Comparison of ENCODE assay signal across 9 mouse cellular contexts in genomic region chrX:110814592-110815548, GRCm38 (mm10). TPM values are rescaled to one million over a fixed set of nuclear protein-coding genes. Genes with fewer than 3 reads are reported as not detected.
DNase-seq lines count a peak whose midpoint lies in the region; ATAC-seq lines count a peak whose summit lies in the region.
"Had no signal": no experiment of that assay in that cellular context is flagged by ENCODE, and none has a peak within 500 bp of the region (broad histone marks: within the 10 kb centered on the region; RNA-seq: fewer than 3 reads in every experiment).

No protein-coding gene starts in this region.

- 10% methylated on average over 52 of the region's 52 CpGs for WGBS in heart, embryonic 13.5 days
- WGBS in forebrain, embryonic 13.5 days, result 20% methylated on average over 52 of the region's 52 CpGs
- WGBS in liver, embryonic 16.5 days (ENCODE audit: insufficient replicate concordance), result 20% methylated on average over 52 of the region's 52 CpGs

- no peak for DNase-seq in heart, adult 9 months (ENCODE audit: low spot score in 2 of 2)
- peak; percentile 8 for DNase-seq in ES-CJ7 (ENCODE audit: low read depth, low spot score)
- DNase-seq in frontal cortex, adult 2 months (ENCODE audit: extremely low spot score in 1 of 2, low spot score in 1 of 2), result no peak
- no peak for DNase-seq in T-cell, adult 2 months (ENCODE audit: low spot score)

- no peaks in the 10 kb centered on the region for H3K9me3 ChIP-seq in heart, embryonic 13.5 days
- no peaks in the 10 kb centered on the region for H3K9me3 ChIP-seq in forebrain, embryonic 13.5 days (replicated peaks)
- H3K9me3 ChIP-seq in liver, embryonic 16.5 days (replicated peaks; ENCODE audit: control insufficient read depth, low read length), result no peaks in the 10 kb centered on the region

- H3K27ac ChIP-seq in heart, embryonic 13.5 days (replicated peaks), result no peak overlapping the region
- H3K27ac ChIP-seq in forebrain, embryonic 13.5 days, result peak overlapping the region; percentile 85
- no peak overlapping the region for H3K27ac ChIP-seq in liver, embryonic 16.5 days (ENCODE audit: low read length)

- H3K27me3 ChIP-seq in heart, embryonic 13.5 days (replicated peaks), result peaks cover 59% of the 10 kb centered on the region
- no peaks in the 10 kb centered on the region for H3K27me3 ChIP-seq in forebrain, embryonic 13.5 days
- peaks cover 20% of the 10 kb centered on the region for H3K27me3 ChIP-seq in liver, embryonic 16.5 days (ENCODE audit: control insufficient read depth, insufficient read depth, low read depth, low read length)
- H3K27me3 ChIP-seq: CH12.LX had no signal

- peak overlapping the region; percentile 30 for H3K9ac ChIP-seq in heart, embryonic 13.5 days
- peak overlapping the region; percentile 73 for H3K9ac ChIP-seq in forebrain, embryonic 13.5 days
- H3K9ac ChIP-seq in liver, embryonic 16.5 days (ENCODE audit: low read depth, low read length), result no peak overlapping the region

- H3K36me3 ChIP-seq in heart, embryonic 13.5 days, result no peaks in the 10 kb centered on the region
- no peaks in the 10 kb centered on the region for H3K36me3 ChIP-seq in forebrain, embryonic 13.5 days (ENCODE audit: poor library complexity, severe bottlenecking)
- no peaks in the 10 kb centered on the region for H3K36me3 ChIP-seq in liver, embryonic 16.5 days (ENCODE audit: control insufficient read depth, insufficient read depth)

- H3K4me2 ChIP-seq in heart, embryonic 13.5 days, result peak overlapping the region; percentile 76
- H3K4me2 ChIP-seq in forebrain, embryonic 13.5 days, result peak overlapping the region; percentile 60
- H3K4me2 ChIP-seq in liver, embryonic 16.5 days (ENCODE audit: low read depth, low read length), result peak overlapping the region; percentile 34

- H3K4me3 ChIP-seq in heart, embryonic 13.5 days, result peak overlapping the region; percentile 54
- peak overlapping the region; percentile 56 for H3K4me3 ChIP-seq in forebrain, embryonic 13.5 days
- peak overlapping the region; percentile 13; the same call in 1 of the 2 replicates for H3K4me3 ChIP-seq in liver, embryonic 16.5 days (ENCODE audit: low read depth, low read length)

- ATAC-seq in heart, embryonic 13.5 days (ENCODE audit: extremely low read depth, insufficient number of reproducible peaks, low FRiP score, low TSS enrichment), result no peak
- ATAC-seq in forebrain, embryonic 13.5 days, result peak; percentile 42
- no peak for ATAC-seq in liver, embryonic 16.5 days (ENCODE audit: low read depth)
- ATAC-seq in CD4-positive, CD25-positive, alpha-beta regulatory T cell, adult 4 months, result no peak

- peaks cover 4% of the 10 kb centered on the region; the same call in 1 of the 2 replicates for H3K4me1 ChIP-seq in heart, embryonic 13.5 days
- peaks cover 8% of the 10 kb centered on the region; the same call in 1 of the 2 replicates for H3K4me1 ChIP-seq in forebrain, embryonic 13.5 days
- no peaks in the 10 kb centered on the region for H3K4me1 ChIP-seq in liver, embryonic 16.5 days (ENCODE audit: control insufficient read depth, low read depth, low read length)

RNA-seq across cellular contexts. Expression of gene Pou3f4, which starts 0.8 kb away (rescaled TPM):
- polyA plus RNA-seq in heart, embryonic 13.5 days (2015; fragmentation: Nextera tagmentation; extraction: Ambion mirVana), result 0.08 and 0.11 TPM in 2 replicates
- 18.6 and 19.5 TPM in 2 replicates for polyA plus RNA-seq in forebrain, embryonic 13.5 days (2015; fragmentation: Nextera tagmentation; extraction: Ambion mirVana)
- 0.02 TPM in 1 of 2 replicates, not detected in the other for polyA plus RNA-seq in liver, embryonic 16.5 days (2015; fragmentation: Nextera tagmentation; extraction: Ambion mirVana)
- polyA plus RNA-seq in CD4-positive, CD25-positive, alpha-beta regulatory T cell, adult 4 months (2017; shearing (Covaris generic)), result not detected
- 10.4 and 11.2 TPM in 2 replicates for polyA plus RNA-seq in frontal cortex, adult 2 months (2012; rRNA removed)

Comparison
In these comparisons a context has a peak if more than half of its experiments do, and no peak if none do; other contexts are left out.
1. RNA of gene Pou3f4, which starts 0.8 kb away (polyA plus RNA-seq): 18.6 to 19.5 TPM in forebrain, embryonic 13.5 days and 10.4 to 11.2 TPM in frontal cortex, adult 2 months; 0.08 to 0.11 TPM in heart, embryonic 13.5 days, 0.02 TPM in liver, embryonic 16.5 days and not detected in CD4-positive, CD25-positive, alpha-beta regulatory T cell, adult 4 months; every median in the first group is over 10 times any median in the second.
2. Peak in every context shown above with its lines, with median percentiles within 50 percentile points of each other: H3K4me2 ChIP-seq and H3K4me3 ChIP-seq.